Mouse (Mus musculus): Measurements from ENCODE around the gene Cwc25. TPM values are rescaled to one million over a fixed set of nuclear protein-coding genes. Genes with fewer than 3 reads are reported as not detected.
"Not testable (repeated sequence)": the region's sequence is repeated elsewhere in the genome, so short reads cannot be mapped to it uniquely, and the experiment has no call there.

Gene Cwc25
- polyA plus RNA-seq, 1 experiment: 8.5 TPM

DNA sequence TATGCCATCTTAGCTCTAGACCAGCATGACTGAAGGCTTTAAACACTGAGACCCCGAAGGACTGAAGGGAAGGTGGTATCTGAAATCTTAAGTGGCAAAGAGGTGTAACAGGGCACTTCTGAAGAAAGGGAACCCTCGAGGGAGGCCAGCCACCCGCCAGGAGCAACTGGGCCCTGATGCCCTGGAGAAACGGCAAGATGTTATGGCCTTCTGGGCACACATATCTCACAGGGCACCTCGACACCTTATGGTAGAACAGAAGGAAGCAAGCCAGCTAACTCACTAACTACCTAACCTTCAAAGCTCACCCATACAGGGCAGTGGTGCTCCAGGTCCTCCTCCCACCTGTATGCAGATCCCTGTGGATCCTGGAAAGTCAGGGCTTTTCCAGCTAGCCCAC is 24.2 kb downstream of the Cwc25 start:
- H3K27me3 ChIP-seq (replicated peaks; ENCODE audit: control insufficient read depth, insufficient read depth, low read length): no peaks in the 10 kb centered on the region
- H3K36me3 ChIP-seq (ENCODE audit: control insufficient read depth, insufficient read depth, low read length): no peaks in the 10 kb centered on the region
- DNase-seq: no peak
- H3K4me3 ChIP-seq (ENCODE audit: insufficient read depth, low read depth, low read length): no peak overlapping the region
- peaks cover 14% of the 10 kb centered on the region for H3K4me1 ChIP-seq (ENCODE audit: control insufficient read depth, insufficient read depth, low read length)
- WGBS: 88% methylated on average over 5 of the region's 5 CpGs
- TF ChIP-seq CTCF (conservative IDR thresholded peaks at IDR 0.05; ENCODE audit: insufficient read depth, insufficient read length, low read depth, low read length) (no peak), POLR2A (IDR thresholded peaks at IDR 0.05; ENCODE audit: low read depth, low read length) (no peak)
- no peak overlapping the region for H3K27ac ChIP-seq (ENCODE audit: insufficient read depth, low read depth, low read length)

DNA sequence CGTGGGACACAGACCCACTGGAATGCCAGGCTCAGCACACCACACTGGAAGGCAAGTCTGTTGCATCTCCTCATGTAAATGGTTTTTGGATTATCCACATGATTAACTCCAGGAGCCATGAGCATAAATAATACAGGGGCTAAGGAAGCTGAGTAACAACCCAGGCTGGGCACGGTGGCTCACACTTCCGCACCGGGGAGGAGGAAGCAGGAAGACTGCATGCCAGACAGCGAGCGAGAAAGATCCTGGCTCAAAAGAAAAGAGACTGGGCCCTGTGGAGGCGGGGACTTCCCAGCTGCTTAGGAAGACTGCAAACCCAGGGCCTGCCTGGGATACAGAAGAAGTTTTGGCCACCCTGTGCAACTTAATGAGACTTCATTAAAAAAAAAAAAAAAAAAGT is 26.2 kb downstream of the Cwc25 start:
- TF ChIP-seq CTCF (conservative IDR thresholded peaks at IDR 0.05; ENCODE audit: insufficient read depth, insufficient read length, low read depth, low read length): no peak
- TF ChIP-seq POLR2A (IDR thresholded peaks at IDR 0.05; ENCODE audit: low read depth, low read length): no peak
- Histone ChIP-seq H3K4me1 (ENCODE audit: control insufficient read depth, insufficient read depth, low read length) (peaks cover 14% of the 10 kb centered on the region), H3K4me3 (ENCODE audit: insufficient read depth, low read depth, low read length) (no peak overlapping the region), H3K27ac (ENCODE audit: insufficient read depth, low read depth, low read length) (peak overlapping the region; percentile 15; the same call in 1 of the 2 replicates), H3K27me3 (replicated peaks; ENCODE audit: control insufficient read depth, insufficient read depth, low read length) (no peaks in the 10 kb centered on the region), H3K36me3 (ENCODE audit: control insufficient read depth, insufficient read depth, low read length) (no peaks in the 10 kb centered on the region)
- WGBS: 21% methylated on average over 7 of the region's 7 CpGs
- peak; percentile 66 for DNase-seq

DNA sequence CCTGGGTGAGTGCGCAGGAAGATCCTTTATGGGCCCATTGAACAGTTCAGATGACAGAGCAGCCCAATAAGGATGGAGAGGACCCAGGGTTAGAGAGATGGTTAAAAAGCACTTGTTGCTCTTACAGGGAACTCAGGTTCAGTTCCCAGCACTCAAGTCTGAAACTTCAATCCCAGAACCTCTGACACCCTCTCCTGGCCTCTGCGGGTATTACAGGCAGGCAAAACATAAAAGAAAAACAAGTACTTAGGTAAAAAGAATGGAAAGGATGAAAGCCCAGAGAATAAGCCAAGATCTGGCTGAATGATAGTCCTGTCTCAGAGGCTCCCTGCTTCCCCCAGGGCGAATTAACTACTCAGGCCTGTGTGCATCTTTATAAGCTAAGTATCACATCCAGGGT is 27.2 kb downstream of the Cwc25 start:
- no peak overlapping the region for H3K27ac ChIP-seq (ENCODE audit: insufficient read depth, low read depth, low read length)
- H3K4me1 ChIP-seq (ENCODE audit: control insufficient read depth, insufficient read depth, low read length): peaks cover 14% of the 10 kb centered on the region
- H3K36me3 ChIP-seq (ENCODE audit: control insufficient read depth, insufficient read depth, low read length): no peaks in the 10 kb centered on the region
- H3K27me3 ChIP-seq (replicated peaks; ENCODE audit: control insufficient read depth, insufficient read depth, low read length): no peaks in the 10 kb centered on the region
- no peak overlapping the region for H3K4me3 ChIP-seq (ENCODE audit: insufficient read depth, low read depth, low read length)
- TF ChIP-seq CTCF (conservative IDR thresholded peaks at IDR 0.05; ENCODE audit: insufficient read depth, insufficient read length, low read depth, low read length) (0 out of 2 replicates have a peak, but pooled peaks have one; percentile 11), POLR2A (IDR thresholded peaks at IDR 0.05; ENCODE audit: low read depth, low read length) (no peak)
- 90% methylated on average over 3 of the region's 3 CpGs for WGBS
- DNase-seq: no peak

DNA sequence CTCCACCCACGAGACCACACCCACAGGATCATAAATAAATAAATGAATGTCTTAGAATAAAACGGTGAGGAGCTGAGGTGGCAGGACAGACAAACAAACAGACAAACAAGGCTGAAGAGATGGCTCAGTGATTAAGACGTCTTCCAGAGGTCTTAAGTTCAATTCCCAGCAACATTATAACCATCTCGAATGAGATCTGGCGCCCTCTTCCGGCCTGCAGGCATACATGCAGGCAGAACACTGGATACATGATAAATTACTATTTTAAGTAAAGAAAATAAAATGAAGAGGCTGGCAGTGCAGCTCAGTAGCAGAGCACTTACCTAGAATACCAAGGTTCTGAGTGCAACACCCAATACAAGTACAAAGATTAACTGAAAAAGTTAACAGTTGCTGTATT is 27.7 kb downstream of the Cwc25 start:
- H3K36me3 ChIP-seq (ENCODE audit: control insufficient read depth, insufficient read depth, low read length): no peaks in the 10 kb centered on the region
- no peak overlapping the region for H3K27ac ChIP-seq (ENCODE audit: insufficient read depth, low read depth, low read length)
- peaks cover 13% of the 10 kb centered on the region for H3K4me1 ChIP-seq (ENCODE audit: control insufficient read depth, insufficient read depth, low read length)
- DNase-seq: no peak
- 68% methylated on average over 6 of the region's 6 CpGs for WGBS
- no peaks in the 10 kb centered on the region for H3K27me3 ChIP-seq (replicated peaks; ENCODE audit: control insufficient read depth, insufficient read depth, low read length)
- TF ChIP-seq CTCF (conservative IDR thresholded peaks at IDR 0.05; ENCODE audit: insufficient read depth, insufficient read length, low read depth, low read length) (peak; percentile 48), POLR2A (IDR thresholded peaks at IDR 0.05; ENCODE audit: low read depth, low read length) (no peak)
- H3K4me3 ChIP-seq (ENCODE audit: insufficient read depth, low read depth, low read length): no peak overlapping the region

DNA sequence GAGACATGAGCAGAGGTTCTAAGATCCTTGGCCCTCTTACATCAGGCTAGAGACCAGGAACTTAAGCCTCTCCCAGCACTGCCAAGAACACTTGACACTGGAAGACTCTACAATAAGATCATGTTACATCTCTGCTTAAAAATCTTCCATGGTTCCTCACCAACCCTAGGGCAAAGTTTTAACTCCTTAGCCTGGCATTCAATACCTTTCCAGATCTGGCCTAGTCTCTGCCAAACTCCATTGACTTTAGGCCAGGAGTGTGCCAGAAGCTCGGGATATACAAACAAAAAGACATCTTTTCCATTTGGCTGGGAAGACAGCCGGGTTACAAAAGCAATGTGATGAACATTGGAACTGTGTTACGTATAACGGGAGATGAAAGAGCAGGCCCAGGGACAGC is 28.8 kb downstream of the Cwc25 start:
- Histone ChIP-seq H3K36me3 (ENCODE audit: control insufficient read depth, insufficient read depth, low read length) (no peaks in the 10 kb centered on the region), H3K27me3 (replicated peaks; ENCODE audit: control insufficient read depth, insufficient read depth, low read length) (no peaks in the 10 kb centered on the region), H3K4me1 (ENCODE audit: control insufficient read depth, insufficient read depth, low read length) (peaks cover 4% of the 10 kb centered on the region; the same call in 1 of the 2 replicates), H3K4me3 (ENCODE audit: insufficient read depth, low read depth, low read length) (no peak overlapping the region), H3K27ac (ENCODE audit: insufficient read depth, low read depth, low read length) (no peak overlapping the region)
- no peak for DNase-seq
- 67% methylated on average over 4 of the region's 4 CpGs for WGBS
- TF ChIP-seq CTCF (conservative IDR thresholded peaks at IDR 0.05; ENCODE audit: insufficient read depth, insufficient read length, low read depth, low read length): no peak
- TF ChIP-seq POLR2A (IDR thresholded peaks at IDR 0.05; ENCODE audit: low read depth, low read length): no peak

DNA sequence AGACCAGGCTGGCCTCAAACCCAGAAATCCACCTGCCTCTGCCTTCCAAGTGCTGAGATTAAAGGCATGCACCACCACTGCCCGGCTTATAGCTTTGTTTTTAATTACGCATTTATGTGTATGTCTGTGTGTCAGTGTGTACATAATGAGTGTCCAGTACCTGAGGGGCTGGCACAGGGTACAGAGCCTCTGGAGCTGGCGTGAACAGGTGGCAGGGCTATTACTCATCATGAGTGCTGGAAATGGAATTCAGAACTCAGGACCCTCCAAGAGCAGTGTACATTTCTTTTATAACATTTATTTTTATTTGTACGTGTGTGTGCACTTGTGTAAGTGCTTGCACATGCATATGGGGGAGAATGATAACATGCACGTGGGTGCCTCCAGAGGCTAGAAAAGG is 29.7 kb downstream of the Cwc25 start:
- H3K27me3 ChIP-seq (replicated peaks; ENCODE audit: control insufficient read depth, insufficient read depth, low read length): no peaks in the 10 kb centered on the region
- H3K27ac ChIP-seq (ENCODE audit: insufficient read depth, low read depth, low read length): no peak overlapping the region
- TF ChIP-seq POLR2A (IDR thresholded peaks at IDR 0.05; ENCODE audit: low read depth, low read length) (no peak), CTCF (conservative IDR thresholded peaks at IDR 0.05; ENCODE audit: insufficient read depth, insufficient read length, low read depth, low read length) (no peak)
- peaks cover 4% of the 10 kb centered on the region; the same call in 1 of the 2 replicates for H3K4me1 ChIP-seq (ENCODE audit: control insufficient read depth, insufficient read depth, low read length)
- no peaks in the 10 kb centered on the region for H3K36me3 ChIP-seq (ENCODE audit: control insufficient read depth, insufficient read depth, low read length)
- H3K4me3 ChIP-seq (ENCODE audit: insufficient read depth, low read depth, low read length): no peak overlapping the region
- DNase-seq: no peak
- WGBS: 87% methylated on average over 5 of the region's 5 CpGs

DNA sequence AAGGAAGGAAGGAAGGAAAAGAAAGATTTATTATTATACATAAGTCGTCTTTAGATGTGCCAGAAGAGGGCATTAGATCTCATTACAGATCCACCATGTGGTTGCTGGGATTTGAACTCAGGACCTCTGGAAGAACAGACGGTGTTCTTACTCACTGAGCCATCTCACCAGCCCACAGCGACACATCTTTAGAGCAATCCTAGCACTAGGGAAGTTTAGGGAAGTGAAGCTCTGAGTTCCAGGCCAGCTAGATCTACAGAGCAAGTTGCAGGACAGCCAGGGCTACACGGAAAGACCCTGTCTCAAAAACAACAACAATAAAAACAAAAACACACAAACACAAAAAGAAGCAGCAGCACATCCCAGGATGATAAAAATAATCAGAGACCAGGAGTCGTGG is 31.5 kb downstream of the Cwc25 start:
- H3K4me3 ChIP-seq (ENCODE audit: insufficient read depth, low read depth, low read length); DNase-seq; H3K27me3 ChIP-seq (replicated peaks; ENCODE audit: control insufficient read depth, insufficient read depth, low read length); H3K27ac ChIP-seq (ENCODE audit: insufficient read depth, low read depth, low read length); H3K4me1 ChIP-seq (ENCODE audit: control insufficient read depth, insufficient read depth, low read length); H3K36me3 ChIP-seq (ENCODE audit: control insufficient read depth, insufficient read depth, low read length): not testable (repeated sequence)
- 74% methylated on average over 5 of the region's 5 CpGs for WGBS

DNA sequence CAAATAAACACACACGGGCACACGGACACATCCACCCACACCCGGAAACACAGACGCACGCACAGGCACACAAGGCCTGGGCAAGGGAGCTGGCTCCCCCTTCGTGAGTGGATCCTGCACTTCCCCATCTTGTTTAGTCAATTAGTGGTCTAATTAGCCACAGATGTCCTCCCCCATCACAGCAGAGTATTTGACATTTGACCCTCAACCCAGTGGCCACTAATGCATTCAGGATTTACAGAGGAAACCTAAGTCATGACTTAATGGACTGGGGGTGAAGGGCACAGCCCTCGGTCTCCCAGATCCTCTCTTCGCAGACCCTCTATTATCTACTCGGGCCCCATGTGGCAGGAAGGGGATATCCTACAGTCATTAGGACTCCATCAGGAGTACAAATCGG is 32.7 kb downstream of the Cwc25 start:
- no peaks in the 10 kb centered on the region for H3K36me3 ChIP-seq (ENCODE audit: control insufficient read depth, insufficient read depth, low read length)
- no peak overlapping the region for H3K4me3 ChIP-seq (ENCODE audit: insufficient read depth, low read depth, low read length)
- no peak for TF ChIP-seq CTCF (conservative IDR thresholded peaks at IDR 0.05; ENCODE audit: insufficient read depth, insufficient read length, low read depth, low read length)
- TF ChIP-seq POLR2A (IDR thresholded peaks at IDR 0.05; ENCODE audit: low read depth, low read length): no peak
- no peaks in the 10 kb centered on the region for H3K27me3 ChIP-seq (replicated peaks; ENCODE audit: control insufficient read depth, insufficient read depth, low read length)
- H3K27ac ChIP-seq (ENCODE audit: insufficient read depth, low read depth, low read length): no peak overlapping the region
- 42% methylated on average over 10 of the region's 10 CpGs for WGBS
- H3K4me1 ChIP-seq (ENCODE audit: control insufficient read depth, insufficient read depth, low read length): no peaks in the 10 kb centered on the region
- no peak for DNase-seq
